Mouse (Mus musculus): ENCODE measurements around the gene Thada.

The Thada gene

GRCm38 (mm10) chr17:84342299-84342817, 123.6 kb downstream of the Thada start:
- no peak for DNase-seq (ENCODE audit: low spot score)

GRCm38 (mm10) chr17:84341686-84342085, 124.3 kb downstream of the Thada start:
- no peak for DNase-seq (ENCODE audit: low spot score)

- DNase-seq (ENCODE audit: low spot score): no peak
Observed at GRCm38 (mm10) chr17:84340574-84340973, 125.4 kb downstream of the Thada start.

GRCm38 (mm10) chr17:84335996-84336395, 130.0 kb downstream of the Thada start:
- DNase-seq (ENCODE audit: low spot score): no peak

- DNase-seq (ENCODE audit: low spot score): no peak
Observed at GRCm38 (mm10) chr17:84335076-84335475, 130.9 kb downstream of the Thada start.

- DNase-seq (ENCODE audit: low spot score): no peak
Observed at GRCm38 (mm10) chr17:84334241-84335014, 131.6 kb downstream of the Thada start.

- no peak for DNase-seq (ENCODE audit: low spot score)
Observed at GRCm38 (mm10) chr17:84332940-84333339, 133.1 kb downstream of the Thada start.

GRCm38 (mm10) chr17:84330986-84331385, 135.0 kb downstream of the Thada start:
- DNase-seq (ENCODE audit: low spot score): no peak

GRCm38 (mm10) chr17:84330506-84330905, 135.5 kb downstream of the Thada start:
- no peak for DNase-seq (ENCODE audit: low spot score)

GRCm38 (mm10) chr17:84329906-84330470, 136.0 kb downstream of the Thada start:
- no peak for DNase-seq (ENCODE audit: low spot score)

GRCm38 (mm10) chr17:84328526-84328925, 137.5 kb downstream of the Thada start:
- no peak for DNase-seq (ENCODE audit: low spot score)

- DNase-seq (ENCODE audit: low spot score): no peak
Observed at GRCm38 (mm10) chr17:84327051-84327925, 138.7 kb downstream of the Thada start.

- no peak for DNase-seq (ENCODE audit: low spot score)
Observed at GRCm38 (mm10) chr17:84322176-84322575, 143.8 kb downstream of the Thada start.

GRCm38 (mm10) chr17:84321351-84321750, 144.7 kb downstream of the Thada start:
- no peak for DNase-seq (ENCODE audit: low spot score)

GRCm38 (mm10) chr17:84320576-84320975, 145.4 kb downstream of the Thada start:
- DNase-seq (ENCODE audit: low spot score): no peak

- DNase-seq (ENCODE audit: low spot score): no peak
Observed at GRCm38 (mm10) chr17:84314341-84314740, 151.7 kb downstream of the Thada start.

GRCm38 (mm10) chr17:84313494-84313893, 152.5 kb downstream of the Thada start:
- DNase-seq (ENCODE audit: low spot score): no peak

GRCm38 (mm10) chr17:84306151-84306550, 159.9 kb downstream of the Thada start:
- DNase-seq (ENCODE audit: low spot score): no peak

GRCm38 (mm10) chr17:84305074-84305473, 160.9 kb downstream of the Thada start:
- DNase-seq (ENCODE audit: low spot score): no peak

GRCm38 (mm10) chr17:84304141-84304540, 161.9 kb downstream of the Thada start:
- no peak for DNase-seq (ENCODE audit: low spot score)

GRCm38 (mm10) chr17:84297976-84298375, 168.0 kb downstream of the Thada start:
- no peak for DNase-seq (ENCODE audit: low spot score)

- no peak for DNase-seq (ENCODE audit: low spot score)
Observed at GRCm38 (mm10) chr17:84293221-84293620, 172.8 kb downstream of the Thada start.
